ENCODE assay signal across 9 mouse cellular contexts in the genomic region with DNA sequence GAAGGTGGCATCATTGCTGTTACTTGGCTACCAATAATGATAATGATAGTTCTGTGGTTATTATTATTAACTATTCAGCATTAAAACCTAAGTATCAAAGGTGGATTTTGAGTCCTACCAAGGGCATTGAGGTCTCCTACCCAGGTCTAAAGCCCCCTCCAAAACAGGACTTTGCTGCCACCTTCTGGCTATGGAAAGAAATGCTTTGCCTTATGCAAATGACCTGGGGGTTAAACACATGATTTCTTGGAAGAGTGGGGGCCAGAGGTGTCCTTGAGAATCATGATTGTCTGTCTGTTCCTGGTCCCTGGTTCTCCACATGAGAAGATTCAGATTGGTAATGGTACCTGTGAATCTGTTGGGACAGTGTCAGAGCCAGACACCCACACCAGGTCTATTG. TPM values are rescaled to one million over a fixed set of nuclear protein-coding genes. Genes with fewer than 3 reads are reported as not detected.
DNase-seq lines count a peak whose midpoint lies in the region; ATAC-seq and TF ChIP-seq lines count a peak whose summit lies in the region.
"Had no signal": no experiment of that assay in that cellular context is flagged by ENCODE, and none has a peak within 500 bp of the region (broad histone marks: within the 10 kb centered on the region; RNA-seq: fewer than 3 reads in every experiment).

No protein-coding gene starts in this region.

- no peak for TF ChIP-seq POLR2A in bone marrow, adult 2 months (IDR thresholded peaks at IDR 0.05; ENCODE audit: borderline replicate concordance, control insufficient read depth, low read depth, low read length)

- ATAC-seq in midbrain, embryonic 14.5 days (ENCODE audit: low FRiP score, low TSS enrichment) = no peak
- ATAC-seq in forebrain, embryonic 15.5 days (replicated peaks) = no peak

- peak; percentile 13 for DNase-seq in gastrocnemius, adult 18-20 months (ENCODE audit: low spot score)
- DNase-seq in gastrocnemius, adult 8-10 months (ENCODE audit: low spot score in 2 of 2) = no peak
- DNase-seq in midbrain, embryonic 14.5 days = peak; percentile 49
- no peak for DNase-seq in midbrain, embryonic 10.5 days (ENCODE audit: low spot score)
- peak; percentile 11 for DNase-seq in retina, adult 2 months (ENCODE audit: low read depth, low spot score)
- DNase-seq in spleen, postnatal 14 days (ENCODE audit: low spot score in 2 of 2) = no peak

- H3K4me2 ChIP-seq in midbrain, embryonic 14.5 days (ENCODE audit: low read length) = no peak overlapping the region
- H3K4me2 ChIP-seq in forebrain, embryonic 15.5 days (replicated peaks) = no peak overlapping the region

- H3K9ac ChIP-seq in midbrain, embryonic 14.5 days (replicated peaks; ENCODE audit: low read length) = no peak overlapping the region
- H3K9ac ChIP-seq in forebrain, embryonic 15.5 days (replicated peaks) = no peak overlapping the region

- no peak overlapping the region for H3K27ac ChIP-seq in midbrain, embryonic 14.5 days (replicated peaks; ENCODE audit: low read depth, low read length)
- H3K27ac ChIP-seq in midbrain, embryonic 10.5 days (replicated peaks) = no peak overlapping the region
- H3K27ac ChIP-seq in bone marrow, adult 2 months (ENCODE audit: control insufficient read depth, insufficient read depth, low read depth, low read length, poor library complexity) = no peak overlapping the region
- no peak overlapping the region for H3K27ac ChIP-seq in forebrain, embryonic 15.5 days (replicated peaks)

- H3K4me3 ChIP-seq in midbrain, embryonic 14.5 days (replicated peaks; ENCODE audit: low read depth, low read length) = no peak overlapping the region
- no peak overlapping the region for H3K4me3 ChIP-seq in midbrain, embryonic 10.5 days
- H3K4me3 ChIP-seq in bone marrow, adult 2 months (replicated peaks; ENCODE audit: control insufficient read depth, low read depth, low read length) = no peak overlapping the region
- H3K4me3 ChIP-seq in forebrain, embryonic 15.5 days = no peak overlapping the region

- TF ChIP-seq CTCF in bone marrow, adult 2 months (IDR thresholded peaks at IDR 0.05; ENCODE audit: control insufficient read depth, insufficient read depth, low read length) = peak; percentile 12; the same call in 1 of the 2 replicates

- H3K4me1 ChIP-seq in midbrain, embryonic 14.5 days (ENCODE audit: control insufficient read depth, insufficient read depth, low read length) = 0 out of 2 replicates have a peak, but pooled peaks cover 9% of the 10 kb centered on the region
- H3K4me1 ChIP-seq in midbrain, embryonic 10.5 days = peaks cover 24% of the 10 kb centered on the region
- H3K4me1 ChIP-seq in bone marrow, adult 2 months (ENCODE audit: control insufficient read depth, insufficient read depth, low read length) = no peaks in the 10 kb centered on the region
- 0 out of 2 replicates have a peak, but pooled peaks cover 3% of the 10 kb centered on the region for H3K4me1 ChIP-seq in forebrain, embryonic 15.5 days

- no peaks in the 10 kb centered on the region for H3K9me3 ChIP-seq in midbrain, embryonic 14.5 days (ENCODE audit: control insufficient read depth, low read length)
- H3K9me3 ChIP-seq in midbrain, embryonic 10.5 days (replicated peaks) = no peaks in the 10 kb centered on the region
- H3K9me3 ChIP-seq in forebrain, embryonic 15.5 days = no peaks in the 10 kb centered on the region

- no peaks in the 10 kb centered on the region for H3K27me3 ChIP-seq in midbrain, embryonic 14.5 days (ENCODE audit: control insufficient read depth, insufficient read depth, low read length)
- peaks cover 11% of the 10 kb centered on the region; the same call in 1 of the 2 replicates for H3K27me3 ChIP-seq in midbrain, embryonic 10.5 days (ENCODE audit: low read depth, poor library complexity, severe bottlenecking)
- H3K27me3 ChIP-seq in forebrain, embryonic 15.5 days = no peaks in the 10 kb centered on the region

- H3K36me3 ChIP-seq in midbrain, embryonic 14.5 days (ENCODE audit: control insufficient read depth, insufficient read depth, low read length) = no peaks in the 10 kb centered on the region
- H3K36me3 ChIP-seq in midbrain, embryonic 10.5 days = no peaks in the 10 kb centered on the region
- no peaks in the 10 kb centered on the region for H3K36me3 ChIP-seq in forebrain, embryonic 15.5 days

RNA-seq across cellular contexts. Expression of a gene that starts 54.9 kb away (rescaled TPM):
- total RNA-seq in gastrocnemius, adult 18-20 months (2021) = 1 to 10 TPM; 4.0 to 5.7 TPM
- total RNA-seq in gastrocnemius, adult 8-10 months (2022) = 1 to 10 TPM; 2.0 to 3.4 (median 2.8) TPM
- polyA plus RNA-seq in midbrain, embryonic 14.5 days (2014; fragmentation: Nextera tagmentation; extraction: Ambion mirVana) = 0.24 TPM in 2 replicates
- 0.01 TPM in 1 of 2 replicates, not detected in the other for polyA plus RNA-seq in midbrain, embryonic 10.5 days (2016; fragmentation: Nextera tagmentation; extraction: Ambion mirVana)
- polyA plus RNA-seq in bone marrow, adult 2 months (2011; ENCODE audit: insufficient read depth, insufficient read length, low replicate concordance, missing spikeins) = not detected in 2 replicates
- 0.04 and 0.14 TPM in 2 replicates for polyA plus RNA-seq in forebrain, embryonic 15.5 days (2015; fragmentation: Nextera tagmentation; extraction: Ambion mirVana)
- total RNA-seq: heart, adult 18-20 months had no signal

Comparison
In these comparisons a context has a peak if more than half of its experiments do, and no peak if none do; other contexts are left out.
1. DNase-seq: peak in gastrocnemius, adult 18-20 months (single experiment), midbrain, embryonic 14.5 days (single experiment) and retina, adult 2 months (single experiment); none in gastrocnemius, adult 8-10 months (0 of 2), midbrain, embryonic 10.5 days (single experiment) and spleen, postnatal 14 days (0 of 2).